Mouse (Mus musculus) thymus, adult 2 months (tissue): Measurements from ENCODE around the gene Ttc30a2. TPM values are rescaled to one million over a fixed set of nuclear protein-coding genes. Genes with fewer than 3 reads are reported as not detected.

Source experiments
- DNase-seq: peaks from one replicate; pipeline ENCODE4 v3.0.0; 2021
- H3K27ac ChIP-seq: fragments of 200-500 bp; 2 replicates; pipeline ENCODE4 v1.5.1; 2012; ENCODE audit warnings: low read length, control low read depth; ENCODE audit not compliant: control insufficient read depth, insufficient read depth
- H3K27me3 ChIP-seq: fragments of 200-500 bp; 2 replicates; pipeline ENCODE4 v1.6.1; 2012; ENCODE audit warnings: mild to moderate bottlenecking, low read length, moderate library complexity, mixed read lengths; ENCODE audit not compliant: control insufficient read depth, insufficient read depth
- H3K36me3 ChIP-seq: fragments of 200-500 bp; 2 replicates; pipeline ENCODE4 v1.6.1; 2012; ENCODE audit warnings: mild to moderate bottlenecking, low read length, moderate library complexity; ENCODE audit not compliant: control insufficient read depth, insufficient read depth
- H3K4me1 ChIP-seq: fragments of 200-500 bp; replicated peaks from 2 replicates; pipeline ENCODE4 v1.6.1; 2012; ENCODE audit warnings: low read length; ENCODE audit not compliant: control insufficient read depth, insufficient read depth
- H3K4me3 ChIP-seq: fragments of 200-500 bp; 2 replicates; pipeline ENCODE4 v1.5.1; 2012; ENCODE audit warnings: mild to moderate bottlenecking, low read length, control low read depth, moderate library complexity; ENCODE audit not compliant: control insufficient read depth, insufficient read depth
- CTCF ChIP-seq: fragments of 200-500 bp; IDR thresholded peaks from 2 replicates; pipeline ENCODE4 v1.5.1; 2012; ENCODE audit warnings: mild to moderate bottlenecking, control low read depth, low read length, moderate library complexity, borderline replicate concordance; ENCODE audit not compliant: control insufficient read depth, poor library complexity, insufficient read depth; ENCODE audit errors: extremely low read depth
- POLR2A ChIP-seq: fragments of 200-500 bp; IDR thresholded peaks from 2 replicates; pipeline ENCODE4 v1.6.1; 2012; ENCODE audit warnings: mild to moderate bottlenecking, low read length, control low read depth, moderate library complexity; ENCODE audit not compliant: control insufficient read depth, poor library complexity, insufficient read depth; ENCODE audit errors: extremely low read depth
- WGBS: fragments of 180-500 bp; shearing (Covaris S2); methylation state at CpG from one replicate; pipeline ENCODE4 v1.1.7; 2018; 5-methylcytosine and 5-hydroxymethylcytosine counted together
- polyA plus RNA-seq: library from polyadenylated mRNA; depleted of rRNA; stranded (reverse); fragments of >200 nt; gene quantifications from 2 replicates; pipeline ENCODE4 v1.2.3, GENCODE M21; 2012; rRNA removed

Gene Ttc30a2
- polyA plus RNA-seq, 1 experiment = 0.24 TPM

DNA sequence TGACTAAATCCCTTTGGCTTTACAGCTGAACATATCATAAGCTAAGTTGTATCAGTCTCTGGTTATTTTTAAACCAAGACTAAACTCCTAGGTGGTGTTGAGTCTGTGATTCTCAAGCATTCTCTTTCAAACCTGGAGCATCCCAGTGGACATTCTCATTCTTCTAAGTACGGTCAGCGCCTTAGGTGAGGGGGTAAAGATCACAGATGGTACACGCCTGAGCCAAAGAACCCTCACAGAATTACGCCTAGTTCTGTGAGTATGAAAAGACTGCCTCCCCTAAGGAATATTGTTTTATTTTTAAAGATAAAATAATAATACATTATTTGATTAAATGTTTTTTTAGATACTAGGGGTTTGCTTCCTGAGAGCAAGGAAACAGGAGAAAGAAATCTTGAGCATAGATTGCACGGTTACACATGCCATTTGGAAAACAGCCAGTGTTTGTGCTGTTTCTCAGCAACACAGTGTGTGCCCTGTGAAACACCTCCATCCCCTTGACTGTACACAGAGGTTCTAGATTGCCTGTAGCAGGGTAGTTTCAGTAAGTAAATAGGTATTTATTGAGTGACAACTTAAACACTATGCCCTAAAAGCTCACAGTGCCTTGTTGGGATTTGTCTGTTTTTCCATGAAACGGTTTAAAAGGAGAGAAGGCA lies 48.1 kb downstream of the Ttc30a2 start:
- no peaks in the 10 kb centered on the region for H3K27me3 ChIP-seq
- no peak overlapping the region for H3K27ac ChIP-seq
- H3K4me3 ChIP-seq = no peak overlapping the region
- no peak for DNase-seq
- peaks cover 17% of the 10 kb centered on the region; the same call in 1 of the 2 replicates for H3K36me3 ChIP-seq
- TF ChIP-seq POLR2A (no peak), CTCF (no peak)
- 94% methylated on average over 6 of the region's 6 CpGs for WGBS
- no peaks in the 10 kb centered on the region for H3K4me1 ChIP-seq

DNA sequence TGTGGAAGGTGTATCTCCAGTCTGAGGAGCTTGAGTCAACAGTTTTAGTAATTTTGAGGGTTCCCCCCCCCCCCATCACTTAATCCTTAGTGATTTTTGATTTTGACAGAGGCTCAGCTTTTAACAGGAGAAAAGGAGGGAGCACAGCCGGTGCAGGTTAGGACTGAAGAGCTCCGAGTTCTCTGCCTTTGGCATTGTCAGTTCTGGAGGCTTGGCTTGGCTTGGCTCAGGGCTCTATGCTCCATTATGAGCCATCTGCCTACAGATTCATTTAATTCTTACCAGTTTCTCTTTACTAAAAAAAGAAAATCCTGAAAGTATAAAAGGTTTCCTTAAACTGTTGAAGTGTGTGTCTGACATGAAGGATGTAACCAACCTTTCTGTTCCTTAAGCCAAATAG lies 48.8 kb downstream of the Ttc30a2 start:
- Histone ChIP-seq H3K27ac (no peak overlapping the region), H3K27me3 (no peaks in the 10 kb centered on the region), H3K4me3 (no peak overlapping the region), H3K36me3 (peaks cover 17% of the 10 kb centered on the region; the same call in 1 of the 2 replicates), H3K4me1 (peaks cover 2% of the 10 kb centered on the region; the same call in 1 of the 2 replicates)
- no peak for DNase-seq
- TF ChIP-seq CTCF = no peak
- no peak for TF ChIP-seq POLR2A
- WGBS = 99% methylated on average over 2 of the region's 2 CpGs

DNA sequence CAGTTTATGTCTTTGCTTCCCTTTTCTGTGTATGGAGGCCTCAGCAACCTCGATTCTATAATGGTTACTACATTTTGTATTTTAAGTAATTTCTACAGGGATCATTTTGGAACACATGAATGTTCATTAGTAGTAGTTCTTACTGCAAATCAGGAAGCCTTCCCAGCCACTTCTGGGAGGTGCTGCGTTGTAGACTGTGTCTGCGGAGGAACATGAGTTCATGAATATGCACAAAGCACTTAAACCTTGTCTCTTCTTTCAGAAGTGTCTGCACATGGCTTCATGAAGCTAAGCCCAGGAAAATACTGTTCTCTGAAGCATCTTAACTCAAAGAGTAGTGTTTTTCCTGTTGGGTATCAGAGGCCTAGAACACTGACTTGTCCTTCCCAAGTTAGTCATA lies 50.0 kb downstream of the Ttc30a2 start:
- Histone ChIP-seq H3K4me3 (no peak overlapping the region), H3K27me3 (no peaks in the 10 kb centered on the region), H3K27ac (no peak overlapping the region), H3K36me3 (peaks cover 17% of the 10 kb centered on the region; the same call in 1 of the 2 replicates), H3K4me1 (peaks cover 2% of the 10 kb centered on the region; the same call in 1 of the 2 replicates)
- TF ChIP-seq POLR2A = no peak
- no peak for TF ChIP-seq CTCF
- WGBS = 93% methylated on average over 3 of the region's 3 CpGs
- DNase-seq = no peak

DNA sequence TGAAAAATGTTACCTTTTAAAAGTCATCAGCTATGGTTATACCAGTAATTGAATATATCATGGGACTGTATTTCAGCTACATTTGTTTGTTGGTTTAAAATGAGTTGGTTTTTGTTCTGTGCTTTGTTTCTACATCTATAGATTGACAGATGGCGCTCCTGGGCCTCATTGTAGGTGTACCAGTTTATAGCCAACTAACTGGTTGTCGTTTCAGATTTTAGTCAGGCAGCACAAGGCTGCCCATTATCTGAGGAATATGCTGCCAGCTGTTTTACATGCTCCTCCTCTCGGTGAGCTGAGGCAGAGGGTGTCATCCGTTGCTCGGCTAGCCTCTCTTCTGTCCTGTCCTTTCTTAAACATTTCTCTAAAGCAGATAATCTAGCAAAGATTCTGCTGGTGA lies 51.9 kb downstream of the Ttc30a2 start:
- no peak overlapping the region for H3K4me3 ChIP-seq
- WGBS = 94% methylated on average over 5 of the region's 5 CpGs
- H3K27ac ChIP-seq = no peak overlapping the region
- H3K36me3 ChIP-seq = peaks cover 17% of the 10 kb centered on the region; the same call in 1 of the 2 replicates
- DNase-seq = no peak
- H3K27me3 ChIP-seq = no peaks in the 10 kb centered on the region
- peaks cover 2% of the 10 kb centered on the region; the same call in 1 of the 2 replicates for H3K4me1 ChIP-seq
- no peak for TF ChIP-seq CTCF
- no peak for TF ChIP-seq POLR2A

Other genes starting within 250 kb of the Ttc30a2 start
- gene Agps, start 146.0 kb downstream of the Ttc30a2 start, polyA plus RNA-seq = 9.8 and 10.2 TPM in 2 replicates
- gene Ttc30b, start 39.6 kb downstream of the Ttc30a2 start, polyA plus RNA-seq = 3.9 and 4.4 TPM in 2 replicates
- gene Ttc30a1, start 3.8 kb upstream of the Ttc30a2 start, polyA plus RNA-seq = 3.5 and 3.8 TPM in 2 replicates